In the genomic region with DNA sequence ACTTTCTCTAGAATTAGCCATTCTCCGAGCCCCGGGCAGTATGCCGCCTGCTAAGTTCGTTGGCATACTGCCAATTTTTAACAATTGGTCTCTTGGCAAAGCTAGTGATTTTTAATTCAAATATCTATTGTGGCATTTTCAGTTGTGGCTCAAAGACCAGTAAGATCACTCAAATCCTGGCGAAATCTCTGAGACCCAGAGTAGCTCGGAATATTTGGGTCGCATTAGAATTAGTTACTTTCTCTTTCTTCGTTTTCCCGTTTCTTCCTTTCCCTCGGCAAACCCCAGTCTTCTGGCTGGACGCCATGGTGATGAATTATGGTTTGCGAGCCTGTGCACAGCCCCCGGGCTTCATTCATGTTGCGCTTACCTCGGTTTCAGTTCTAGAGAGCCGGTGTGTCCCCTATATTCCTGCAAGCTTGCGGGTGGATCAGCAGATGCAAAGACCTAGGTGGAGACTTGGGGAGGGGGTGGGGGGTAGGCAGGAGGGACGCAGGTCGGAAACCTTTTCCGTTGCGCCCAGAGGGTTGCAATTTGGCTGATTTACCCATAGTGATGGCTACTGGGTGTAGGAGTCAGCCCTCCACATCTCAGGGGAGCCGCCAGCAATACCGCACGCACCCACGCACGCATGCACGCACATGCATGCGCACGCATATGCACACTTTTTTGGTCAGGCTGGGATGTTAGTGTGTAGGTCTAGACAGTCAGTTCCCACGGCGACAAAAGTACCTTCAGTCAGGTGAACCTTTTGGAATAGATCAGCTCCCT, we compare ENCODE assay signal across 8 mouse cellular contexts. TPM values are rescaled to one million over a fixed set of nuclear protein-coding genes. Genes with fewer than 3 reads are reported as not detected.
DNase-seq lines count a peak whose midpoint lies in the region; ATAC-seq and TF ChIP-seq lines count a peak whose summit lies in the region.

No protein-coding gene starts in this region.

- no peaks in the 10 kb centered on the region for H3K36me3 ChIP-seq in megakaryocyte, embryonic 14.5 days (replicated peaks; ENCODE audit: low read length)
- H3K36me3 ChIP-seq in limb, embryonic 11.5 days (ENCODE audit: control insufficient read depth, insufficient read depth, low read length): no peaks in the 10 kb centered on the region
- no peaks in the 10 kb centered on the region for H3K36me3 ChIP-seq in midbrain, postnatal 0 days (ENCODE audit: insufficient read depth, low read length)

- ATAC-seq in megakaryocyte, adult 5-6 weeks (ENCODE audit: poor library complexity, severe bottlenecking): no peak
- no peak for ATAC-seq in limb, embryonic 11.5 days (ENCODE audit: insufficient number of reproducible peaks, low FRiP score, low TSS enrichment, low read depth)
- ATAC-seq in midbrain, postnatal 0 days (ENCODE audit: low FRiP score): peak; percentile 28; the same call in 1 of the 2 replicates

- peak overlapping the region; percentile 37 for H3K4me2 ChIP-seq in limb, embryonic 11.5 days (ENCODE audit: low read depth, severe bottlenecking)
- peak overlapping the region; percentile 65 for H3K4me2 ChIP-seq in midbrain, postnatal 0 days (ENCODE audit: low read depth, low read length, poor library complexity, severe bottlenecking)

- peak overlapping the region; percentile 86 for H3K4me3 ChIP-seq in megakaryocyte, embryonic 14.5 days (replicated peaks)
- peak overlapping the region; percentile 19 for H3K4me3 ChIP-seq in limb, embryonic 11.5 days (ENCODE audit: low read depth, low read length)
- peak overlapping the region; percentile 38 for H3K4me3 ChIP-seq in midbrain, postnatal 0 days (ENCODE audit: low read depth, low read length)

- peaks cover 68% of the 10 kb centered on the region for H3K4me1 ChIP-seq in megakaryocyte, embryonic 14.5 days
- H3K4me1 ChIP-seq in limb, embryonic 11.5 days (ENCODE audit: control insufficient read depth, insufficient read depth, low read length): peaks cover 10% of the 10 kb centered on the region
- peaks cover 9% of the 10 kb centered on the region for H3K4me1 ChIP-seq in midbrain, postnatal 0 days (ENCODE audit: insufficient read depth, low read length)

- no peak for TF ChIP-seq CTCF in midbrain, postnatal 0 days (IDR thresholded peaks at IDR 0.05)

- 40% methylated on average over 31 of the region's 31 CpGs for WGBS in limb, embryonic 11.5 days
- WGBS in midbrain, postnatal 0 days: 26% methylated on average over 31 of the region's 31 CpGs

- no peaks in the 10 kb centered on the region for H3K9me3 ChIP-seq in megakaryocyte, embryonic 14.5 days
- H3K9me3 ChIP-seq in limb, embryonic 11.5 days (ENCODE audit: control insufficient read depth, low read length): no peaks in the 10 kb centered on the region
- no peaks in the 10 kb centered on the region for H3K9me3 ChIP-seq in midbrain, postnatal 0 days (ENCODE audit: low read length)

- peaks cover 1% of the 10 kb centered on the region for H3K27me3 ChIP-seq in megakaryocyte, embryonic 14.5 days (replicated peaks)
- no peaks in the 10 kb centered on the region for H3K27me3 ChIP-seq in limb, embryonic 11.5 days (ENCODE audit: control insufficient read depth, insufficient read depth, low read length)
- no peaks in the 10 kb centered on the region for H3K27me3 ChIP-seq in midbrain, postnatal 0 days (ENCODE audit: insufficient read depth, low read length)

- H3K27ac ChIP-seq in limb, embryonic 11.5 days (replicated peaks; ENCODE audit: low read depth, low read length): peak overlapping the region; percentile 3; the same call in 1 of the 2 replicates
- peak overlapping the region; percentile 55; the same call in 1 of the 2 replicates for H3K27ac ChIP-seq in midbrain, postnatal 0 days (ENCODE audit: low read depth, low read length)

- DNase-seq in cerebellum, adult 9-10 months: peak; percentile 36
- DNase-seq in gastrocnemius, postnatal 4 days (ENCODE audit: low spot score in 2 of 2): peak; percentile 50 to 73
- DNase-seq in kidney, adult 11 months: peak; percentile 17
- DNase-seq in limb, embryonic 11.5 days (ENCODE audit: low spot score): peak; percentile 55
- peak; percentile 62 for DNase-seq in midbrain, postnatal 0 days (ENCODE audit: low spot score)
- DNase-seq in testis, postnatal 14 days (ENCODE audit: low spot score): peak; percentile 54

- no peak overlapping the region; the same call in 1 of the 2 replicates for H3K9ac ChIP-seq in limb, embryonic 11.5 days (ENCODE audit: low read length)
- peak overlapping the region; percentile 48 for H3K9ac ChIP-seq in midbrain, postnatal 0 days (replicated peaks; ENCODE audit: low read length, poor library complexity, severe bottlenecking)

RNA-seq across cellular contexts. Expression of a gene that starts 3.6 kb away (rescaled TPM):
- not detected in 2 replicates for polyA plus RNA-seq in megakaryocyte, embryonic 14.5 days (2012; ENCODE audit: insufficient read depth, low replicate concordance)
- total RNA-seq in megakaryocyte, adult 5-6 weeks (2015): 0.42 and 0.64 TPM in 2 replicates
- total RNA-seq in megakaryocyte, adult 5-6 weeks (2017): 0.41 and 0.48 TPM in 2 replicates
- 1 to 10 TPM; 2.4 to 2.9 TPM for total RNA-seq in gastrocnemius, postnatal 4 days (2021)
- 0.13 and 0.45 TPM in 2 replicates for polyA plus RNA-seq in limb, embryonic 11.5 days (2014; fragmentation: Nextera tagmentation; extraction: Ambion mirVana)
- total RNA-seq in midbrain, postnatal 0 days (2014; rRNA removed): 53.8 and 57.1 TPM in 2 replicates
- 11.4 and 12.9 TPM in 2 replicates for polyA plus RNA-seq in midbrain, postnatal 0 days (2015; fragmentation: Nextera tagmentation; extraction: Ambion mirVana)

Comparison
In these comparisons a context has a peak if more than half of its experiments do, and no peak if none do; other contexts are left out.
1. H3K4me3 ChIP-seq: peak in every context shown above with its lines; median percentile 86 in megakaryocyte, embryonic 14.5 days; 38 in midbrain, postnatal 0 days; 19 in limb, embryonic 11.5 days.
2. RNA of a gene that starts 3.6 kb away (total RNA-seq): 53.8 to 57.1 TPM in midbrain, postnatal 0 days; 2.4 to 2.9 TPM in gastrocnemius, postnatal 4 days and 0.41 to 0.64 TPM in megakaryocyte, adult 5-6 weeks; every median in the first group is over 10 times any median in the second.
3. Peak in every context shown above with its lines, with median percentiles within 50 percentile points of each other: DNase-seq.